Mouse (Mus musculus) ES-E14 (cell line): ENCODE measurements at regions not wholly inside any gene's neighbourhood (a gene's known extent, or its start where the extent isn't known, plus 50 kb on each side); places are given as distances from the start of the nearest gene placed in this dataset.

Experiments used
- CHD2 ChIP-seq: IDR thresholded peaks from 2 replicates; pipeline ENCODE4 v1.6.1; 2014; ENCODE audit warnings: mild to moderate bottlenecking, low read depth, low read length, inconsistent platforms
- MAFK ChIP-seq: IDR thresholded peaks from 2 replicates; pipeline ENCODE4 v1.6.1; 2014; ENCODE audit warnings: mild to moderate bottlenecking, low read depth, low read length, inconsistent platforms; ENCODE audit not compliant: insufficient read depth
- ZC3H11A ChIP-seq: IDR thresholded peaks from 2 replicates; pipeline ENCODE4 v1.6.1; 2012; ENCODE audit warnings: low read depth, mild to moderate bottlenecking, inconsistent platforms, low read length, borderline replicate concordance
- ZNF384 ChIP-seq: IDR thresholded peaks from 2 replicates; pipeline ENCODE4 v1.6.1; 2012; ENCODE audit warnings: low read depth, low read length, inconsistent platforms

GRCm38 (mm10) chr2:161237280-161237819, 128.5 kb upstream of the Chd6 start:
- TF ChIP-seq ZC3H11A: no peak
- TF ChIP-seq CHD2: no peak
- no peak for TF ChIP-seq MAFK
- TF ChIP-seq ZNF384: no peak
